Mouse (Mus musculus) cerebellum, adult (tissue): ENCODE measurements around the gene Gm20509.
A peak's percentile ranks its signal among the peaks of the same experiment; 100 is the strongest.
"Not testable (repeated sequence)": the region's sequence is repeated elsewhere in the genome, so short reads cannot be mapped to it uniquely, and the experiment has no call there.

ENCODE experiments used
- ATAC-seq: cut with Nextera tagmentation; 2 replicates; pipeline ENCODE4 v1.9.2; 2017; ENCODE audit warnings: mild to moderate bottlenecking, moderate library complexity, mixed read lengths; ENCODE audit not compliant: insufficient number of reproducible peaks, low FRiP score, low TSS enrichment

Gm20509 gene

DNA sequence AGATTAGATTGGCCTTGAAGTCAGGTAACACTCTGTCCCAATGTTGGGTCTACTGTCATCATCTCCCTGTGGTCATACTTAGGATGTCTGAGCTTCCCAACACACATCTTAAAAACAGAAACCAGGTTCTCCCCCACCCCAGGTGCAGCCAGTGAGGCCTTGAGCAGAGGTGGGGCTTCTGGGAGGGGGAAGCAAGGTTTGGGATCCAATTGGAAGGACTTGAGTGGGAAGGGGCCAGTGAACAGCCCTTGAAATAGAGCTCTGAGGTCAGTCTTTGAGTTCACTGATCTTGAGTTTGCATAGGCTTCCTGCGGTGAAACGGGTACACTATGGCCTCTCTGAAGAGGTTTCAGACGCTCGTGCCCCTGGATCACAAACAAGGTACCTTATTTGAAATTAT lies at the start of gene Gm20509:
TSS of gene Gm20509 (plus strand) at position 290 of the 400 bp plus-strand sequence.
- no peak for ATAC-seq

DNA sequence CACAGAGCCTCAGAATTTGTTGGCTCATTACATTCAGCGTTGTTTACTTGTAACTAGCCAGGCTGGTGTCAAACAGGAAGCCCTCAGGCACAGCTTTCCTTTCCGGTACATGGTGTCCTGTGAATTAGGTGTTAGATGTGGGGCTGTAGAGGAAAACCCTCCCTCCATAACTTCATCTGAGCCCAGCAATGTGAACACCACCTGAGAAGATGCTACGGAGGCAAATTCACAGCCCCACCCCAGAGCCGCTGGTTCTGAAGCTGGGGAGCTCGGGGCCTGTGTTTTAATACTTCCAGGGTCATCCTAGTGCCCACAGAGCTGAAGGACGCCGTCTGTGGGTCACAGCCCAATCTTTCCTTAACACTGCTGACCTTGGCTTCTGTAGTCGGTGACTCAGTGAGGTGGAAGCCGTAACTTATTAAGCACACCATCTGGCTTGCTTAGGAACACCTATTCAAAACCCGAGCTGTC lies 46.8 kb upstream of the Gm20509 start:
- 0 out of 2 replicates have a peak, but pooled peaks have one; percentile 20 for ATAC-seq

DNA sequence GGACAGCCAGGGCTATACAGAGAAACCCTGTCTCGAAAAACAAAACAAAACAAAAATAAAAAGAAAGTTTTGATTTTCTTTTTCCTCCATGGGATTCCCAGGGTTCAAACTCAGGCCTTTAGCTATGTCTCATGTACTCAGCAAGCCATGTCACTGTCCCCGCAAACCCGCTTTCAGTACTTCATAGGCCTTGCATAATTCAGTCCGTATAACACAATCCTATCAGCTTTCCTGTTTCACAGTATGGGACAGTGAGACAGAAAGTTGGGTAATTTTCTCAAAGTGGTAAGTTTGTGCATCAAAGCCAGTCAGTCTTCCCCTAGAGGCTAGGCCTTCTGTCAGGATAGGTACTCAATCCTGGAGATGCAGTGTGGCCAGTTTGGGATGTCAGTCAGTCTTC lies 43.0 kb upstream of the Gm20509 start:
- ATAC-seq, result no peak

DNA sequence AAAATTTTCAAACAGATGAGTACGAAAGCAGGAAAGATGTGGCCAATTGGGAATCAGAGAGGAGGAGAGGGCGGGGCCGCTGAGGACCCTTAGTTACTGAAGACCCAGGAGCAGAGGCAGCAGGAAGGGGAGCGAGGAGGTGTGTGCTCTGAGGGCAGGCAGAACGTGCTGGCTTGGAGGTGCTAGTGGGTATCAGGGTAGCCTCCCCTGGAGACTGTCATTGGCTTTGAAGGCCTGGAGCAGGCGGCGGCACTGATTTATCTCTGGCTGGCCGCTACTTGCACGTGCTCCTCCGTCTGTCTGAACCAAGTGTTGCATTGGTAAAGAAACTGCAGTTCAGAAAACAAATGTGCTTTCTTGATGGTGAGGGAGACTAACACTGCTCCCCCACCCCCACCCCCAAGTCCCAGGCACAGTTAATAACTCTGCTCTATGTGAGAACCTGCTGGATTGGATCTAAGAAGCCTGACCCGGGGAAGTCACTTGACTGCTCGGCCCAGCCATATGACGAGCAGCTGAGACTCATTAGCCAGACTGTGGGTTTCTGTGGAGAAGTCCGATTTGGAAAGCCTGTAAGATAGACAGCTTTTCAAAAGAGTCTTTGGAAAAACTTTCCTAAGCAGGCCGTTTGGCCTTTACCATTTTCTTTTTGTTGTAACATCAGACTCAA lies 38.5 kb upstream of the Gm20509 start:
- no peak for ATAC-seq

DNA sequence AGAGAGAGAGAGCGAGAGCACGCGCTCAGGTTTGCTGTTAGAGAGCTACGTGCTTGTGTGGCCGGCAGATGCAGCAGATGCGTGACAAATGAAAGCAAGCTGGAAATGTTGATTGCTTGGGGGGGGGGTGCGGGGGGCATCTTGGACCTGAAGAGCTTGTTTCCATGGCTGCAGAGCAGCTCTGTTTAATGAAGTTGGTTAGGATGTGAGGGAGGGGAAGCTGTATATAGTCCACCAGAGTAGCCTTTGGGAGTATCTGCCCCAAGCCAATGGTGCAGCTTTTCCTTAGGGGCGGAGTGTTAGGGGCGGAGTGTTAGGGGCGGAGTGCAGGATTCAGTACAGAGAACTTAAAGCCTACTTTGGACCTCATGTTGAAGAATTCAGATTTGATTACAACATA lies 35.2 kb upstream of the Gm20509 start:
- no peak for ATAC-seq

DNA sequence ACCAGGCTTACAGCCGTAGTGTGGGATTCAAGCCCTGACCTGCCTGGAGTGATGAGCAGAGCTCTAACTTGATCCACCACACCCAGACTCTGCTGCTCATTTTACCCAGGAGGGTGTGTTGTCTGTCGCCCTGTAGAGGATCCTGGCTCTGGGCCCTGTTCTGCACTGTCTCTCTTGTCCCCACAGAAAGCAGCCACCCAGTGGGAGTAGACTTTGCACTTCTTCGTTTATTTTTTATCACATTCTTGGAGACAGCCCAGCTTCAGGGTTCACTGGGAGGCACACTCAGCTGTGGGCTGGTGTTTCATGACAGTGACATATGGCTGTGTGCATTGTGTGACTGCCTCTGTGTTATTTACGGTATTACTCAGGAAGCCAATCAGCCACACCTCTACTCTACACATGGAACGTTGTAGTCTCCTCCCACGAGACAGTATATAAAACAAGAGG lies 34.0 kb upstream of the Gm20509 start:
- ATAC-seq, result no peak

DNA sequence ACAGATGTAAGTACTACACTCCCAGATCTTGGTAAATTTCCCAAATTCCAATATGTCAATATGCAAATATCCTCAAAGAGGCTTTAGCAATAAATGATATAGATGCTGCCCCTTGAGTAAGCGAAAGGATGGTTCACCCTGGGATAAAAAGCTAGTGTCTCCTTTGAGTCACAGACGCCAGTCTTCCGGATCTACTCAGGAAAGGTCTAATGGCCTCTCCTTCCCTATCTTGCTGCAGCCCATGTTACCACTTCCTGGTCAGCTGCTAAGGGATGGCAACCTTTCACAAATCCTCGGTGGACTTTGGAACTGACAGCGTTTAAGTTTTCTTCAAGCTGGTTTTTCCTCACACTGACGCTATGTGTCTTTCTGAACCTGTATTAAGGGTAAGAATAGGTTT lies 33.6 kb upstream of the Gm20509 start:
- no peak for ATAC-seq

DNA sequence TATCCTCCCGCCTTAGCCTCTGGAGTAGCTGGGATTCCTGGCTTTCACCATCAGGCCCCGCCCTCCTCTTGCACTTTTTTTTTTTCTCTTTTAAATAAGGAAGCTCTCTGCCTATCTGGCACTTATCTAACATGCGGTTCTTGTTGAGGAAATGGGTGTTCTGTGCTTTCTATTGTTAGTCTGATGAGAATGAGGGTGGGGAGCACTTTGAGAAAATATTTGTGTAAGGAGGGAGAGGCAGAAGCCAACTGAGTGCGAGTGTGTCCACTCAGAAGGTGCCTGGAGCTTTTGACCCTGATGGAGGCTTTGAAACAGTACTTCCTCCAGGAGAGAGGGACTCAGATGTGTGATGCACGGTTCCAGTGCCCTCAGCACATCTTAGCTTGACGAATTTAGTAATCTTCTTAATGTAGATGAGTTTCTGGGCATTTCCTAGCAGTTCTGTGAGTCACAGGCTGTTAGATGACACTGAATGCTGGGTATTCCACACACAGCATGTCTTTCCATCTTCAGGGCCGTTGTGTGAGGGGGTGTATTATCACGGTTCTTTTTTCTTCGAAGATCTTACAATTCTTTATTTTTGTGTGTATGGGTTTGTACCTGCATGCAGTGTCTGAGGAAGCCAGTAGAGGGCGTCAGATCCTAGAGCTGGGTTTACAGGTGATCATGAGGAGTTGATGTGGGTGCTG lies 31.2 kb upstream of the Gm20509 start:
- no peak for ATAC-seq

DNA sequence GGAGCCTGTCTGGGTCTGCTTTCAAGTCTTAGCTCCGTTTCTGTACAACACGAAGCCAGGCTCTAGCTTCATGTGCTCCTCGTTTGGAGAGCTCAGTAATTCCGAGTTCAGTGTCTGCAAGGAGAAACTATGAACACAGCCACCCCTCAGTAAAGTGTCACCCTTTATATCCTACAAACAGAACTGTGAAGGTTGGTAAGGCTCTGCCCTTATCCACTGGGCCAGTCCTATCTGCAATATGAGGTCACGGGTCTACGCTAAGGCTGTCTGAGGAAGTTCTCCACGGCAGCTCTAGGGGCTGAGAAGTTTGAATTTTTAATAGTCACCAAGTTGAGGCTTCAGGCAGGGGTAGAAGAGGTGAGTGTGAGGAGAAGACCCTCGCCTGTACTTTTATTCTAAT lies 29.8 kb upstream of the Gm20509 start:
- ATAC-seq, result no peak

DNA sequence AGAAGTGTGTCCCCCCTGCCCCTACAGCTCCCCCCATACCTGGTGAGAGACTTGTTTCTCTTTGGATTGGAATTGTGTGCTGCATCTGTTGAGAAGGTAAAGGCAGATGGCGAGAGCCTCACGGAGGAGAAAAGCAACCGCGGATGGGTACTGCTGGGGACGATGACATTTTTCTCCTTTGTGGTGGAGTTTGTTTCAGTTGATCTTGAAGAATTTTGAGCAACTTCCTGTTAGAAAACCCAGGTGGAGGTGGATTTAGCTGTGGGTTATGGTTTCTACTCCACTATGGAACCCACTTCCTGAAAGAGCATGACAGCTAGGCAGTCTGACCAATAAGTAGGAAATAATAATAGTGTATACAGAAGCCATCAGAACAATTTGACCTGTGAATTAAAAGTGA lies 29.1 kb upstream of the Gm20509 start:
- no peak for ATAC-seq

DNA sequence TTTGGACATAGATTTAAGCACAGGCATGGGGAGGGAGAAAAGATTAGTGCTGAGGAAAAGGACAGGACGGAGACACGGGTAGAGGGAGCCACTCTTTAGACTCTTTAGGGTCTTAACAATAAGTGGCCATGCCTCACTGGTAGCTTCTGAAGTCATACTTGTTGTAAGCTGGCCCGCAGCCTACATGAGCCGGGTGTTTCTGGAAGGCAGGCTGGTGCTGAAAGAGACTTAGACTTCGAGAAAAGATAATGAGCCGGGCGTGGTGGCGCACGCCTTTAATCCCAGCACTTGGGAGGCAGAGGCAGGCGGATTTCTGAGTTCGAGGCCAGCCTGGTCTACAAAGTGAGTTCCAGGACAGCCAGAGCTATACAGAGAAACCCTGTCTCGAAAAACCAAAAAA lies 22.9 kb upstream of the Gm20509 start:
- ATAC-seq, result not testable (repeated sequence)

DNA sequence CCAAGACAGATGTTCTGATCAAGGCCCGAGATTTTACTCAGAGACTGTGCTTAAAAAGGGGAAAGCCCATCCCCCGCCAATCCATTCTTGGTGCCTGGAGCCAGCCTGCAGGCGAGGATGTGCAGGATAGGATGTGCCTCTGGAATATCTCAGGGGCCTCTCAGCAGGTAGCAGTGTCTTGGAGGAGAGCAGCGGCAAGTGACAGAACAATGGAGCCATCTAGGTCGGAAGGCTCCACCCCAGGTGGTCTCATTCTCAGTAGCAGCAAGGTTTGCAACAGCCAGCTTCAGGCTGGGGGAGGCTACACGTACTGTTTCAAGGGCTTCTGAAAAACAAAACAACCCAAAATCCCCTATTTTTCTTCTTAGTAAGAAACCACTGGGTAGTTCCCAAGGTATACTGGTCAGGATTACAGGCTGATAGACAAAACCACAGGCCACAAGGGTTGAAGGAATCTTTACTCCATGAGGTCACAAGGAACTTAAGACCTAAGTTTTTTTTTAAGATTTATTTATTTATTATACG lies 22.4 kb upstream of the Gm20509 start:
- ATAC-seq, result no peak

DNA sequence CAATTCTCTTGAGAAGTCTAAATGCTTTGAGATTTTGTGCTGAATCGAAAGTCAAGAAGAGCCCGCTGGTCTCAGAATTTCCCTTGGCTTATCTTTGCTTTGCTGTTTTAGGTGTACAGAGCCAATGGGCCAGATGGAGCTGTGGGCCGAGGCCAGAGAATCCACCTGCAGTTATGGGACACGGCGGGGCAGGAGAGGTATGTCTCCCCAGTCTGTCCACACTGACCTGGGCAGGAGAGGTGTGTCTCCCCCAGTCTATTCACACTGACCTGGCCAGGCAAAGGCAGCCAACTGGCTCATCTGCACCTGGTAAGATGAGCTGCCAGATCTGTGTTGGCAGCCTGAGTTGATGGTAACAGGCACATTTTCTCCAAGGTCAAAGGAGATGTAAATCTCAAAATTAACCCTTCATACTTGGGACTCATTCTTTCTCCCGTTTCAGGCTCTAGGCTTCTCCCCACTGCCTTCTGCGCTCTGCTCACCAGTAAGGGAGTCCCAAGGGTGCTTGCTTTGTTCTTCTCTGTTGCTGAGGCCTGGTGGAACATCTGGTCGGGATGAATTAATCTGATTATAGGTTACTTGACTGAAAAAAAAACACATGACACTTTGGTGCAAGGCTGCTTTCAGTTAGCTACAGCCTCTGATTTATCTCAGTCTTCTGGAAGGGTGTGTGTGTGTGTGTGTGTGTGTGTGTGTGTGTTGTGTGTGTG lies 19.8 kb upstream of the Gm20509 start:
- peak; percentile 98 for ATAC-seq

DNA sequence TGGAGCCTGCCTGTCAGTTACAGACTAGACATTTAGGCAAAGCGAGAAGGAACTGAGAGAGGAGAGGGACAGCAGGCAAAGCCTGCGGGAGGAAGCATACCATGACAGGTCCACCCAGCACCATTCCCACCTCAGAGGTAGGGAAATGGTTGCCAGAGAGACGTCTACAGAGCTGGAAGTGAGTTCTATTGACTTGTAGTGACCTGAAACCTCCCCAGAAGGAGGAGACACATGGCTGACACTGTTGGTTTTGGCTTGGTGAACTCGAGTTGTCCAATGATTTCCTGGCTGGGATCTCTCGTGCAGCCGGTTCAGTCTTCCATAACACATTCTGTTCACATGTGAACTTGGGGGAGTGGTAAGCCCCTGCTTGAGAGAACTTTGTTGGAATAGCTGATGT lies 18.3 kb upstream of the Gm20509 start:
- ATAC-seq, result no peak

DNA sequence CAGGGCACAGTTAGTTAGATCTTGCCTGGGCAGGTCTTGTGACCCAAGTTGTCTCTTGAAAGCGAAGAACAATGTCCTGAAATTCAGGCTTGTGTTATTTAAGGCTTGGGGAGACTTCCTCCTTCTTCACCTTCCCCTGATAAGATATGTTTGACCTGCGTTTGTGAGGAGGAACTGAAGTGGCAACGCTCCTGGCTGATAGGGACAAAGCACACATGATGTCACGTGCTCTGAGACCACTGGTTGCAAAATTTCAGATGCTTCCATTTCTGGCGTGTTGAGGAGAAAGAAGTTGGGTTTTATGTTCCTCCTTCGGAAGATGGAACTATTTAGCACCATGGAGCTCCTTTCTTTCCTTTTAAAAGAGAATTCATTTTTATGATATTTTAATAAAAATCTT lies 16.4 kb upstream of the Gm20509 start:
- ATAC-seq, result no peak

DNA sequence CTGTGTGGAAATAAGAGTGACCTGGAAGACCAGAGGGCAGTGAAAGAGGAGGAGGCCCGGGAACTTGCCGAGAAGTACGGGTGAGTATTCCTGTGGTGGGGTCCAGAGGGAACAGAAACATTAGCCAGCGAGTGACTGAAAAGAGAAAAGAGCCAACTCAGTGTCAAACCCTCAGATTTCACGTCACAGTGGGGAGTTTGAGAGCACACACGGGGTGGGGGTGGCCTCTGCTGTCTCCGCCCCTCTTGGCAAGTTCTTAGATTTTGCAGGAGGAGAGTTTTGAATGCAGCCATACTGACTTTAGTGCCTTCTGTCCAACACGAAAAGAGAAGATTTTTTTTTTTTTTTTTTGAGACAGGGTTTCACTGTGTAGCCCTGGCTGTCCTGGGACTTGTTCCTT lies 15.1 kb upstream of the Gm20509 start:
- ATAC-seq, result no peak

DNA sequence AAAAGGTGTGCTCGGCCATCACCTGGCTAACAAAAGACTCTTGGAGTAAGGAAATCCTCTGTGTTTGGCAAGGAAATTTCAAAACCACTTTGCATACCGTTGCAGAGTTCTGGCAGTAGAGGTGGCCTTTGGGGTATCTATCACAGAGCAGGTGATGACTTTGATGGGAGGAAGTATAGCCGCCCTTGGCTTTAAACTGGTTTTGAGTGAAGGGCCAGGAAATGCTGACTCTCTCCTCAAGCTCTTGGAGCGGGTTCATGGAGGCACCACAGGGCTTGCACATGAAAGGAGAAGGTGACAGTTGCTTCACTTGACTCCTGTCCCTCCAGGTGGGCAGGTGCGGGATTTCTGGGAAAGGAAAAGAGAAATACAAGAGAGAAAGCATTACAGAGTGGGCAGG lies 14.7 kb upstream of the Gm20509 start:
- no peak for ATAC-seq

DNA sequence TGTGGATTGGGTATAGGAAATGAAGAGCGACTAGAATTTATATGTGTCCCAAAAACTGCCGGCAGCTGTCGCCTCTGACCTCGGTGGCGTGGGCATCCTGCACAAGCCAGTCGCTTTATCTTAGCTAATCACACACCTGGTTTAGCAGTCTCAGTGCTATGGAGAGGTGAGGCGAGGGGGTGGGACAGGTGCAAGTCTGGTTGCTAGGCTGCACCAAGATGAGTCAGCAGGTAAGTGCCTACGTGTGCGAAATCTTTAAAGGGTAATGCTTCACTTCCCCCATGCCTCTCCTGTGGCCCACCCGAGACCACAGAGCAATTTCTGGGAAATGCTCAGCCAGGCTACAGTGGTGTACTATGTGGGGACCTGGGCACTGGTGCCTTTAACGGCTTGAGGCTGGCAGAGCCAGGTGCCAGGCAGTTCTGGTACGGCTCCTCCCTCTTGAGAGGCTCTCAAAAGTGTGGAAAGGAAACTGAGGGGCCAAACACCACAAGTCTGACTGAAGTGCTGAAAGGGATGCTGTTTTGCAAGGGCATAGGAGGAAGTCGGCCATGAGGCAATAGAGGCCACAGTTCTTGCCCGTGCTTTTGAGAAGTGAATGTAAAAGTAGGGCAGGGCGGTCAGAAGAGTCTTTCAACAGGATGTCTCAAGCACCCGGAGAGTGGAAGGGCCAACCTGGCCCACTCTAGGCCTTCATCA lies 12.9 kb upstream of the Gm20509 start:
- ATAC-seq, result no peak

DNA sequence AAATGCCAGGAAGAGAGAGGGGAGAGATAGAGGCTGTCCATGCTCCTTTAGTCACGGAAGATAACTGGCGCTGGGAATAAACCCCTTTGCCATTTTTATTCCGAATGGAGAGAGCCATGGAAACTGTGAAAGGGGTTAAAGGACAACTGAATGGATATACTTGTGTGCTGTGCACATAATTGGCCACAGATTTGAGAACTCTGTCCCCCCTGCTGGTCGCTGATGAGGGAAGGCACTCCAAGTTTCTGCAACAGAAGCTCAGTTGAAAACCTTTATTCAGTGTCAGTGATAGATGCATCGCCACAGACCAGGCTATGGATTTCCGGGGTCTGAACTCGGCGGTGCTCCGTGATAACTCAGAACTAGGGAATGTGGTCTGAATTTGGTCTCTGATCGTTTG lies 12.1 kb upstream of the Gm20509 start:
- ATAC-seq, result no peak

DNA sequence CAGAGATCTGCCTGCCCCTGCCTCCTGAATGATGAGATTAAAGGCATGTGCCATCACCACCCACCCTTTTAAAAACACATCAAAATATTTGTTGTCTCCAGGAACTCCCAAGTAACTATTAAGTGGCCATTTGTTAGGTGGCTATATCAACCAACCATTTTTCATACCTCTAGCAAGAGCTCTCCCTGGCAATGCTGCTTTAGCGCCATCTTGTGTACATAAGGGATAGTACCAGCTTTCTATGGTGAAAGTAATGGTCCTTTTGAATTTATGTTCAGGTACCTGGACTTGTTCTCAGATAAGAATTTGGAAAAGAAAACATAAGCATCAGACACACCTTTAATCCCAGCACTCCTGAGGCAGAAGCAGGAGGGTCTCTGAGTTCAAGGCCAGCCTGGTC lies 10.5 kb upstream of the Gm20509 start:
- ATAC-seq, result 0 out of 2 replicates have a peak, but pooled peaks have one; percentile 62

DNA sequence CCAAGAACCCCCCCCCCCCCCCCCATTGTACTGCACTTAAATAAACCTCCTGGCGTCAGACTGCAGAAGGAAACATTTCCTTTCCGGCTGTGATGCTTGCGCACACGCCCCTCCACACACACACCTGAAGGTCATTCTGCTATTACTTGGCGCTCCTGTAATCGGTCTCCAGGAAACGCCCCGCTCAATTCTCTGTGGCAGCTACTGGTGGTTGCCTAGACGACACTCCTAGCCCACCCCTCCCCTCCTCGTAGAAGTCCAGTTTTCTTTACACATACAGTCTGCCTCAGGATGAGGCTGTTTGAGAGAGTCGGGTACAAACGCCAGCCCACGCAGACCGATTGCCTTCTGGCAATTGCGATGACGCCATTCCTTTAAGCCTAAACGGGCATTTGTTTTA lies 7.7 kb upstream of the Gm20509 start:
- no peak for ATAC-seq
